Comparison of ENCODE assay signal across 11 mouse cellular contexts in the genomic region with DNA sequence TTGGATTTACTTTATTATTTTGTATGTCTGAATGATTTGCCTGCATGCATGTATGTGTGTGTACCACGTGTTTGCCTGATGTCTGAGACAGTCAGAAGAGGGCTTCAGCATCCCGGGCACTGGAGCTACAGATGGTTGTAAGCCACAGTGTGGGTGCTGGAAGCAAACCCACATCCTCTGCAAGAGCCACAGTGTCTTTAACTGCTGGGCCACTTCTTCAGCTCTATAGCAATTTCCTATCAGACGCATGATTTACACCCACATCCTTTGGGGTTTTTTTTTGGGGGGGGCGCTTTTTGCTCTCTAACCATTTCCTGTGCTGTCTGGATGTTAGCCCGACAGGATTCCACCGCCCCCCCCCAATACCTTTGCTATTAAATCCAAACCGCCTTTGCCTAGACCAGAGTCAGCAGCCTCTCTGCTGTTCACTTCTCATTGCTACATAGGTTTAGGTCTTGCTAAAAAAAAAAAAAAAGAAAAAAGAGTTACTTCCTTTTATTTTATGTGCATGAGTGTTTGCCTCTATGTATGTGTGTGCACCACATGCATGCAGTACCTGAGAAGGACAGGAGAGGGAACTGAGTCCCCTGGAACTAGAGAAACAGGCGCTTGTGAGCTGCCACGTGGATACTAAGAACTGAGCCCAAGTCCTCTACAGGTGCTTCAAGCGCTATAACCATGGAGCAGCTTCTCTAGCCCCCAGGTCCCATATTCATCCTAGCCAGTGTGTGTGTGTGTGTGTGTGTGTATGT. TPM values are rescaled to one million over a fixed set of nuclear protein-coding genes. Genes with fewer than 3 reads are reported as not detected.
DNase-seq lines count a peak whose midpoint lies in the region; ATAC-seq and TF ChIP-seq lines count a peak whose summit lies in the region.
"Had no signal": no experiment of that assay in that cellular context is flagged by ENCODE, and none has a peak within 500 bp of the region (broad histone marks: within the 10 kb centered on the region; RNA-seq: fewer than 3 reads in every experiment).

No protein-coding gene starts in this region.

- peak; percentile 59 for TF ChIP-seq CTCF in liver, embryonic 14.5 days (IDR thresholded peaks at IDR 0.05; ENCODE audit: low read depth)

- no peaks in the 10 kb centered on the region for H3K9me3 ChIP-seq in liver, embryonic 14.5 days (ENCODE audit: control insufficient read depth, low read length)
- H3K9me3 ChIP-seq in liver, embryonic 11.5 days (ENCODE audit: control insufficient read depth, low read length): no peaks in the 10 kb centered on the region
- H3K9me3 ChIP-seq: G1E; liver, embryonic 15.5 days; midbrain, embryonic 12.5 days had no signal

- no peak for DNase-seq in liver, embryonic 14.5 days (ENCODE audit: low read depth in 3 of 3, low spot score in 3 of 3)
- no peak for DNase-seq in liver, embryonic 11.5 days (ENCODE audit: low spot score)
- peak; percentile 80 for DNase-seq in T-cell, adult 2 months (ENCODE audit: low spot score)
- peak; percentile 43 for DNase-seq in thymus, postnatal 4 days
- no peak for DNase-seq in cerebellum, postnatal 25 days
- DNase-seq: right cerebral cortex, postnatal 4 days had no signal

- H3K9ac ChIP-seq in liver, embryonic 14.5 days (replicated peaks): no peak overlapping the region
- no peak overlapping the region for H3K9ac ChIP-seq in liver, embryonic 11.5 days (ENCODE audit: low read depth, low read length)
- H3K9ac ChIP-seq: liver, embryonic 15.5 days; midbrain, embryonic 12.5 days had no signal

- peaks cover 0 to 4% of the 10 kb centered on the region in 2 experiments; a peak in 2 of 4 replicates for H3K4me1 ChIP-seq in liver, embryonic 14.5 days (replicated peaks; ENCODE audit: control insufficient read depth in 2 of 2, insufficient read depth in 2 of 2, low read length in 1 of 2)
- H3K4me1 ChIP-seq in liver, embryonic 11.5 days (replicated peaks; ENCODE audit: control insufficient read depth, insufficient read depth, low read length): peaks cover 7% of the 10 kb centered on the region; the same call in 1 of the 2 replicates
- H3K4me1 ChIP-seq: midbrain, embryonic 12.5 days had no signal

- no peak overlapping the region for H3K4me3 ChIP-seq in liver, embryonic 14.5 days (ENCODE audit: insufficient read depth in 1 of 2, low read depth in 2 of 2, low read length in 2 of 2)
- H3K4me3 ChIP-seq in liver, embryonic 11.5 days (ENCODE audit: low read depth, low read length): no peak overlapping the region
- H3K4me3 ChIP-seq: liver, embryonic 15.5 days; midbrain, embryonic 12.5 days had no signal

- H3K4me2 ChIP-seq in liver, embryonic 14.5 days (ENCODE audit: low read depth): no peak overlapping the region
- H3K4me2 ChIP-seq in liver, embryonic 11.5 days: no peak overlapping the region
- H3K4me2 ChIP-seq: midbrain, embryonic 12.5 days had no signal

- no peak overlapping the region for H3K27ac ChIP-seq in liver, embryonic 14.5 days
- no peak overlapping the region for H3K27ac ChIP-seq in liver, embryonic 11.5 days (ENCODE audit: low read depth, low read length)
- H3K27ac ChIP-seq: liver, embryonic 15.5 days; midbrain, embryonic 12.5 days had no signal

- H3K36me3 ChIP-seq in liver, embryonic 14.5 days (replicated peaks; ENCODE audit: control insufficient read depth, insufficient read depth, low read depth): no peaks in the 10 kb centered on the region
- H3K36me3 ChIP-seq in liver, embryonic 11.5 days (ENCODE audit: control insufficient read depth, insufficient read depth, low read length): no peaks in the 10 kb centered on the region
- H3K36me3 ChIP-seq: G1E; liver, embryonic 15.5 days; midbrain, embryonic 12.5 days had no signal

- WGBS in liver, embryonic 14.5 days (ENCODE audit: insufficient replicate concordance): 48% methylated on average over 10 of the region's 10 CpGs
- 69% methylated on average over 10 of the region's 10 CpGs for WGBS in liver, embryonic 11.5 days

- H3K27me3 ChIP-seq in liver, embryonic 14.5 days (ENCODE audit: control insufficient read depth, insufficient read depth, low read length): no peaks in the 10 kb centered on the region
- H3K27me3 ChIP-seq in liver, embryonic 11.5 days (replicated peaks; ENCODE audit: control insufficient read depth, insufficient read depth, low read length): peaks cover 4% of the 10 kb centered on the region; the same call in 1 of the 2 replicates
- H3K27me3 ChIP-seq: midbrain, embryonic 12.5 days had no signal

- ATAC-seq in liver, embryonic 14.5 days (ENCODE audit: insufficient read depth): no peak
- no peak for ATAC-seq in liver, embryonic 11.5 days (replicated peaks; ENCODE audit: low FRiP score)
- ATAC-seq in megakaryocyte progenitor cell, adult 5-6 weeks (replicated peaks; ENCODE audit: poor library complexity): peak; percentile 76
- no peak for ATAC-seq in erythroid progenitor cell, adult 5-6 weeks (replicated peaks; ENCODE audit: low FRiP score, poor library complexity, severe bottlenecking)

- TF ChIP-seq EP300 in liver, embryonic 14.5 days (IDR thresholded peaks at IDR 0.05; ENCODE audit: low read depth): no peak

RNA-seq across cellular contexts. Expression of gene Asprv1, which starts 34.6 kb away (rescaled TPM):
- 0.26 and 0.33 TPM in 2 replicates for polyA plus RNA-seq in liver, embryonic 14.5 days (2012; rRNA removed)
- polyA plus RNA-seq in liver, embryonic 14.5 days (2014; fragmentation: Nextera tagmentation; extraction: Ambion mirVana): 0.23 and 0.28 TPM in 2 replicates
- 0.19 and 0.36 TPM in 2 replicates for polyA plus RNA-seq in liver, embryonic 11.5 days (2014; fragmentation: Nextera tagmentation; extraction: Ambion mirVana)
- total RNA-seq in megakaryocyte progenitor cell, adult 5-6 weeks (2015): 1.3 and 1.9 TPM in 2 replicates
- total RNA-seq in megakaryocyte progenitor cell, adult 5-6 weeks (2017): 0.98 and 1.5 TPM in 2 replicates
- 4.3 TPM in 1 of 2 replicates, not detected in the other for total RNA-seq in erythroid progenitor cell, adult 5-6 weeks (2015; ENCODE audit: low replicate concordance)
- total RNA-seq in erythroid progenitor cell, adult 5-6 weeks (2017; ENCODE audit: low replicate concordance): 0.64 and 6.5 TPM in 2 replicates
- polyA plus RNA-seq: G1E had no signal

Comparison
In these comparisons a context has a peak if more than half of its experiments do, and no peak if none do; other contexts are left out.
1. DNase-seq: peak in T-cell, adult 2 months (single experiment) and thymus, postnatal 4 days (single experiment); none in liver, embryonic 14.5 days (0 of 3), liver, embryonic 11.5 days (single experiment) and cerebellum, postnatal 25 days (0 of 2).